Mouse (Mus musculus): ENCODE data around the gene Crmp1. TPM values are rescaled to one million over a fixed set of nuclear protein-coding genes. Genes with fewer than 3 reads are reported as not detected.

The Crmp1 gene
- total and polyA plus RNA-seq, 2 experiments from 2014 or later = 697 to 1,015 TPM

- Histone ChIP-seq H3K4me3 (ENCODE audit: low read length) (no peak overlapping the region), H3K27me3 (ENCODE audit: insufficient read depth, low read length) (no peaks in the 10 kb centered on the region), H3K36me3 (ENCODE audit: insufficient read depth, low read length) (no peaks in the 10 kb centered on the region), H3K4me2 (ENCODE audit: low read depth, low read length) (no peak overlapping the region), H3K27ac (no peak overlapping the region), H3K9me3 (ENCODE audit: low read length) (no peaks in the 10 kb centered on the region), H3K4me1 (ENCODE audit: insufficient read depth, low read length) (no peaks in the 10 kb centered on the region; the same call in 1 of the 2 replicates), H3K9ac (replicated peaks; ENCODE audit: low read length) (no peak overlapping the region)
- 42% methylated on average over 5 of the region's 5 CpGs for WGBS
- no peak for DNase-seq (ENCODE audit: low spot score)
- peak; percentile 65 for ATAC-seq
- TF ChIP-seq CTCF (IDR thresholded peaks at IDR 0.05; ENCODE audit: low read depth) = no peak
Observed at GRCm38 (mm10) chr5:37219615-37220014, 22.1 kb upstream of the Crmp1 start.

GRCm38 (mm10) chr5:37220575-37220974 lies 21.2 kb upstream of the Crmp1 start:
- WGBS = 84% methylated on average over 5 of the region's 5 CpGs
- no peaks in the 10 kb centered on the region for H3K27me3 ChIP-seq (ENCODE audit: insufficient read depth, low read length)
- H3K4me1 ChIP-seq (ENCODE audit: insufficient read depth, low read length) = no peaks in the 10 kb centered on the region; the same call in 1 of the 2 replicates
- no peaks in the 10 kb centered on the region for H3K36me3 ChIP-seq (ENCODE audit: insufficient read depth, low read length)
- H3K4me3 ChIP-seq (ENCODE audit: low read length) = no peak overlapping the region
- no peak for DNase-seq (ENCODE audit: low spot score)
- H3K9ac ChIP-seq (replicated peaks; ENCODE audit: low read length) = no peak overlapping the region
- TF ChIP-seq CTCF (IDR thresholded peaks at IDR 0.05; ENCODE audit: low read depth) = no peak
- peak; percentile 46; the same call in 1 of the 2 replicates for ATAC-seq
- H3K4me2 ChIP-seq (ENCODE audit: low read depth, low read length) = no peak overlapping the region
- H3K9me3 ChIP-seq (ENCODE audit: low read length) = no peaks in the 10 kb centered on the region
- no peak overlapping the region for H3K27ac ChIP-seq

GRCm38 (mm10) chr5:37221563-37221962 lies 20.2 kb upstream of the Crmp1 start:
- DNase-seq (ENCODE audit: low spot score) = no peak
- Histone ChIP-seq H3K36me3 (ENCODE audit: insufficient read depth, low read length) (no peaks in the 10 kb centered on the region), H3K4me2 (ENCODE audit: low read depth, low read length) (no peak overlapping the region), H3K27ac (no peak overlapping the region), H3K27me3 (ENCODE audit: insufficient read depth, low read length) (no peaks in the 10 kb centered on the region), H3K9ac (replicated peaks; ENCODE audit: low read length) (no peak overlapping the region), H3K4me1 (ENCODE audit: insufficient read depth, low read length) (no peaks in the 10 kb centered on the region; the same call in 1 of the 2 replicates), H3K4me3 (ENCODE audit: low read length) (no peak overlapping the region), H3K9me3 (ENCODE audit: low read length) (no peaks in the 10 kb centered on the region)
- WGBS = 39% methylated on average over 6 of the region's 6 CpGs
- ATAC-seq = no peak
- no peak for TF ChIP-seq CTCF (IDR thresholded peaks at IDR 0.05; ENCODE audit: low read depth)

- Histone ChIP-seq H3K27me3 (ENCODE audit: insufficient read depth, low read length) (no peaks in the 10 kb centered on the region), H3K4me1 (ENCODE audit: insufficient read depth, low read length) (no peaks in the 10 kb centered on the region; the same call in 1 of the 2 replicates), H3K4me2 (ENCODE audit: low read depth, low read length) (no peak overlapping the region), H3K36me3 (ENCODE audit: insufficient read depth, low read length) (no peaks in the 10 kb centered on the region), H3K9ac (replicated peaks; ENCODE audit: low read length) (no peak overlapping the region), H3K27ac (no peak overlapping the region), H3K9me3 (ENCODE audit: low read length) (no peaks in the 10 kb centered on the region), H3K4me3 (ENCODE audit: low read length) (no peak overlapping the region)
- WGBS = 47% methylated on average over 8 of the region's 8 CpGs
- DNase-seq (ENCODE audit: low spot score) (no peak), ATAC-seq (no peak)
- no peak for TF ChIP-seq CTCF (IDR thresholded peaks at IDR 0.05; ENCODE audit: low read depth)
Observed at GRCm38 (mm10) chr5:37222316-37222715, 19.4 kb upstream of the Crmp1 start.

GRCm38 (mm10) chr5:37225708-37226107 lies 16.0 kb upstream of the Crmp1 start:
- TF ChIP-seq CTCF (IDR thresholded peaks at IDR 0.05; ENCODE audit: low read depth) = no peak
- no peak for DNase-seq (ENCODE audit: low spot score)
- peak; percentile 46 for ATAC-seq

GRCm38 (mm10) chr5:37227956-37228680 lies 13.6 kb upstream of the Crmp1 start:
- Histone ChIP-seq H3K27ac (no peak overlapping the region), H3K36me3 (ENCODE audit: insufficient read depth, low read length) (no peaks in the 10 kb centered on the region), H3K9me3 (ENCODE audit: low read length) (no peaks in the 10 kb centered on the region), H3K4me3 (ENCODE audit: low read length) (no peak overlapping the region), H3K9ac (replicated peaks; ENCODE audit: low read length) (no peak overlapping the region), H3K27me3 (ENCODE audit: insufficient read depth, low read length) (no peaks in the 10 kb centered on the region), H3K4me2 (ENCODE audit: low read depth, low read length) (no peak overlapping the region), H3K4me1 (ENCODE audit: insufficient read depth, low read length) (no peaks in the 10 kb centered on the region)
- DNase-seq (ENCODE audit: low spot score) (peak; percentile 47), ATAC-seq (peak; percentile 36)
- WGBS = 49% methylated on average over 6 of the region's 6 CpGs
- no peak for TF ChIP-seq CTCF (IDR thresholded peaks at IDR 0.05; ENCODE audit: low read depth)

More at GRCm38 (mm10) chr5:37225708-37226107, 16.0 kb upstream of the Crmp1 start:
- Histone ChIP-seq H3K9ac (replicated peaks; ENCODE audit: low read length) (no peak overlapping the region), H3K36me3 (ENCODE audit: insufficient read depth, low read length) (no peaks in the 10 kb centered on the region), H3K27ac (no peak overlapping the region), H3K4me1 (ENCODE audit: insufficient read depth, low read length) (no peaks in the 10 kb centered on the region; the same call in 1 of the 2 replicates), H3K27me3 (ENCODE audit: insufficient read depth, low read length) (no peaks in the 10 kb centered on the region), H3K4me3 (ENCODE audit: low read length) (no peak overlapping the region), H3K9me3 (ENCODE audit: low read length) (no peaks in the 10 kb centered on the region), H3K4me2 (ENCODE audit: low read depth, low read length) (no peak overlapping the region)
- 90% methylated on average over 1 of the region's 1 CpGs for WGBS

- Histone ChIP-seq H3K36me3 (ENCODE audit: insufficient read depth, low read length) (no peaks in the 10 kb centered on the region), H3K4me3 (ENCODE audit: low read length) (no peak overlapping the region), H3K9ac (replicated peaks; ENCODE audit: low read length) (no peak overlapping the region), H3K27me3 (ENCODE audit: insufficient read depth, low read length) (no peaks in the 10 kb centered on the region), H3K4me1 (ENCODE audit: insufficient read depth, low read length) (no peaks in the 10 kb centered on the region), H3K27ac (no peak overlapping the region), H3K4me2 (ENCODE audit: low read depth, low read length) (no peak overlapping the region), H3K9me3 (ENCODE audit: low read length) (no peaks in the 10 kb centered on the region)
- 37% methylated on average over 7 of the region's 7 CpGs for WGBS
- ATAC-seq (no peak), DNase-seq (ENCODE audit: low spot score) (no peak)
- no peak for TF ChIP-seq CTCF (IDR thresholded peaks at IDR 0.05; ENCODE audit: low read depth)
Observed at GRCm38 (mm10) chr5:37228894-37229293, 12.8 kb upstream of the Crmp1 start.

Data from hindbrain, postnatal 0 days (tissue).